Mouse (Mus musculus) bone marrow, adult 2 months (tissue): ENCODE measurements around the gene Gdi2. TPM values are rescaled to one million over a fixed set of nuclear protein-coding genes. Genes with fewer than 3 reads are reported as not detected.
"Not testable (repeated sequence)": the region's sequence is repeated elsewhere in the genome, so short reads cannot be mapped to it uniquely, and the experiment has no call there.

Experiments
- H3K27ac ChIP-seq: fragments of 200-500 bp; 2 replicates; pipeline ENCODE4 v1.5.1; 2012; ENCODE audit warnings: low read depth, mild to moderate bottlenecking, control low read depth, inconsistent platforms, low read length; ENCODE audit not compliant: control insufficient read depth, poor library complexity, insufficient read depth
- H3K4me1 ChIP-seq: fragments of 200-500 bp; 2 replicates; pipeline ENCODE4 v1.6.1; 2011; ENCODE audit warnings: low read length; ENCODE audit not compliant: control insufficient read depth, insufficient read depth
- H3K4me3 ChIP-seq: fragments of 200-500 bp; replicated peaks from 2 replicates; pipeline ENCODE3; 2011; ENCODE audit warnings: mild to moderate bottlenecking, low read depth, low read length, control low read depth; ENCODE audit not compliant: control insufficient read depth
- CTCF ChIP-seq: fragments of 200-500 bp; IDR thresholded peaks from 2 replicates; pipeline ENCODE4 v1.5.1; 2011; ENCODE audit warnings: low read length, control low read depth; ENCODE audit not compliant: control insufficient read depth, insufficient read depth
- POLR2A ChIP-seq: fragments of 200-500 bp; IDR thresholded peaks from 2 replicates; pipeline ENCODE4 v1.6.1; 2011; ENCODE audit warnings: low read depth, mild to moderate bottlenecking, control low read depth, low read length, borderline replicate concordance; ENCODE audit not compliant: control insufficient read depth
- WGBS: fragments of 180-500 bp; shearing (Covaris S2); methylation state at CpG from one replicate; pipeline ENCODE4 v1.1.7; 2018; 5-methylcytosine and 5-hydroxymethylcytosine counted together
- polyA plus RNA-seq: library from polyadenylated mRNA; stranded (reverse); fragments of >200 nt; gene quantifications from 2 replicates; pipeline ENCODE4 v1.2.4, GENCODE M21; 2011; ENCODE audit warnings: low replicate concordance; ENCODE audit not compliant: missing spikeins, insufficient read depth, insufficient read length

Gdi2 gene
- polyA plus RNA-seq, 1 experiment: 211 TPM

DNA sequence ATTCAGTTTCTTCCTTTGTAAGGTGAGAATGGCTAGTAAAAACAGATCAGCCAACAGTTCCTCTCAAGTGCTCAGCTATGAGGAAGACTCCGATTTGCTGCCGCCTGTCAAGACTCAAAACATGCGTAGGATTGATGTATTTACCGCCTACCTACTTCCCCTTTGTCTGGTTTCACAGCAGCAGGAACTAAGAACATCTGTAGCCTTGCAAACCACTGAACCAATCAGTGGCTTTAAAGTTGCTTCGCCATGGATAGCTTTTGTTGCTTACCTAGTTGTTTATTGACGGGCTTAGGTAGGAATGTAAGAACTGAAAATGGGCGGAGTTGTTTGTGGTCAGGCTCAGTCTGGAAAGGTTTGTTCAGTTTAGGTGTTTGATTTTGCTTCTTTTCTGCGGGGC is 11.5 kb upstream of the Gdi2 start:
- no peak for TF ChIP-seq POLR2A
- Histone ChIP-seq H3K27ac (peak overlapping the region; percentile 69), H3K4me3 (no peak overlapping the region), H3K4me1 (peaks cover 4% of the 10 kb centered on the region; the same call in 1 of the 2 replicates)
- 13% methylated on average over 8 of the region's 8 CpGs for WGBS

DNA sequence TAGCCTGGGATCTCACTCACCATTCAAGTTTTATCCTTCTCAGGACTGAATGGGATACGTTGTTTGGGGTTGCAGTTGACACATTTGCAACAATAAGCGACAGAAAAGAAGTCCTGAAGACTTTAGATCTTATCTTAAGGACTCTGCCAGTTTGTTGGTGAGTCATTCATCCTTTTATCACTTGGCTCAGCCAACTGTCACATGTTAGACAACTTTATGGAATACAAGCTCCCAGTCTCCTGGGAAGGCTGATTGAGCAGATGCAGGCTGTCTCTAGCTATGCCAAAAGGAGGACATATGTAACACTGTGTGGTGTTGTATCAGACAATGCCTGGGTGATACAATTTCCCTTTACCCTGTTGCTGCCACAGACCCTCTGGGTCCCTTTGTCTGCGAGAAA is 7.4 kb upstream of the Gdi2 start:
- TF ChIP-seq POLR2A (no peak), CTCF (no peak)
- 45% methylated on average over 3 of the region's 3 CpGs for WGBS
- no peak overlapping the region for H3K4me3 ChIP-seq

DNA sequence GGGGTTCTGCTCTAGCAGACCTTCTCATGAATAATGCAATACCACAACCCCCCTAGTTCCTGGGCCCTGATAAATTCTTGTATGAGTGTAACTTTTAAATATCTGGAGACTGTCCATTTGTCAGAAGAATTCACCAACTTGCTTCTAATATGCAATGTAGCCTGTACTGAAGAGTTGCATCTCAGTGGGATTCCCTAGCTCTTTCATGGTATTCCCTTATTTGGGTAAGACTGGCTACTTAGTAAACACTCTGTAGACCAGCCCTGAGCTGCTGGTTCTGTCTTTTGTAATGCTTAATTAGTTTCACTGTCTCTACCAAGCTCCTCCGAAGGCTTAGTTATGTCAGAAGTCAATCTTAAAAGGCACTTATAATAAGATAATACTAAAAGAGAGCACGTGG is 6.7 kb upstream of the Gdi2 start:
- H3K27ac ChIP-seq, H3K4me3 ChIP-seq, H3K4me1 ChIP-seq: not testable (repeated sequence)
- 83% methylated on average over 2 of the region's 2 CpGs for WGBS

More for the DNA sequence above, 7.4 kb upstream of the Gdi2 start:
- Histone ChIP-seq H3K4me1 (no peaks in the 10 kb centered on the region), H3K27ac (no peak overlapping the region)

DNA sequence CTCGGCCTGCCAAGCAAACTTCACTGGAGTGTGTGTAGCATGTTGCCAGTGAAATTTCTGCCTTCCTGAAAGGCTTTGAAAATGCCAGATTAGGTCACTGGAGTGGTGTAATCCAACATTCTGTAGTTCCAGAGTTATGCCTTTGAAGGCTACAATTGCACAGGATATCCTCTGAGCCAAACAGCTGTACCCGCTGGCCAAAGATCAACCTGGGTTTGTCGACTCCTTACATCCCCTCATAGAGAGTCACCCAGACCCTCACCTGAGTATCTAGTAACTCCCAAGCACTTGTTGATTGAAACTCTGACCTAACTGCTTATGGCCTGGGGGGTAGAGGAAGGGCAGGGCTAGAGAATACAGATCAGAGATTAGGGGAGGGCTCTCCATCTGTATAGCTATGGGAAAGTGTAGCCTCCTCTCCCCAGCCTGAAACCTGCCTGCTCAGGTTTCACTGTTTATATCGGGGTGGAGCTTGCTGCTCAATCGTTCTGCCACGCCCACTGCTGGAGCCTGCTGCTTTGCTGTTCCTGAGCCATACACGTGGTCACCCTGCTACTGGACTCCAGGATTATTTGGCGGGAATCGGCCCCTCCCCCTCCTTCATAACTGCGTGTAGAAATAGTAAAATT is 6.1 kb upstream of the Gdi2 start:
- TF ChIP-seq POLR2A (no peak), CTCF (no peak)

DNA sequence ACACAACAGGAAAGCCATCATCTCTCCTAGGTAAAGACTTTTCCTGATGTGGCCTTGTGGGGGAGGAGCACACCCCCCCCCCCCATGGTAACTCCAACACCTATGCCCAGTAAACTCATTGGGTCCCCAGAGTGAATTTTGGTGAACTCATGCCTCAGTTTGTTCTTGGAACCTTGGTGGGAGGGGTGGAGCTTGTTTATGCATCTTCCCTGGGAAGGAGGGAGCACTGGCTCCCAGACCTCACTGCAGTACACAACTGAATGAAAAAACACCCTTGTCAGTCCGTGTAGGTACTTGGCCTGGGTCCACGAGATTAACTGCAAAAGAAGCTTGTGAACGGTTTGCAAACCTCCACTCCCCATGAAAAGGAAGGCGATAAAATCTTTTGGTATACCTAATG is 5.4 kb upstream of the Gdi2 start:
- no peak overlapping the region for H3K4me3 ChIP-seq
- TF ChIP-seq POLR2A: no peak
- no peak for TF ChIP-seq CTCF
- no peaks in the 10 kb centered on the region; the same call in 1 of the 2 replicates for H3K4me1 ChIP-seq
- WGBS: 61% methylated on average over 4 of the region's 4 CpGs
- no peak overlapping the region for H3K27ac ChIP-seq

More for the DNA sequence above, 6.1 kb upstream of the Gdi2 start:
- no peak overlapping the region for H3K27ac ChIP-seq
- WGBS: 79% methylated on average over 10 of the region's 10 CpGs
- H3K4me1 ChIP-seq: no peaks in the 10 kb centered on the region; the same call in 1 of the 2 replicates
- H3K4me3 ChIP-seq: no peak overlapping the region

DNA sequence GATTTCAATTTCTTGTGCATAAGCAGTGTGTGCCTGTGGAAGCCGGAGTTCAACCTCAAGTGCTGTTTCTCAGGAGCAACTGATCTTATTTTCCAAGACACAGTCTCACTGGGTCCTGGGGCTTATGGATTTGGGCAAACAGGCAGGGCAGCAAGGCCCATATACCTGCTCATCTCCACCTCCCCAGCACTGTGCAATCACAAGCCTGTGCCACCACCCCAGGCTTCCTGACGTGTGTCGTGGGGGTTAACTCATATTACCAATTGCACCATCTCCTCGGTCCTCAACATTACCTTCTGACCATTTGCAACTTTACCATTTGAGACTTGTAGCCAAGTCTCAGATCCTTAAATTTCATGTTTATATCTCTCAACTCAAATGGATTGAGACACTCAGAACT is 3.7 kb upstream of the Gdi2 start:
- Histone ChIP-seq H3K4me3 (no peak overlapping the region), H3K4me1 (no peaks in the 10 kb centered on the region; the same call in 1 of the 2 replicates), H3K27ac (no peak overlapping the region)
- WGBS: 58% methylated on average over 4 of the region's 4 CpGs
- TF ChIP-seq CTCF (no peak), POLR2A (no peak)

DNA sequence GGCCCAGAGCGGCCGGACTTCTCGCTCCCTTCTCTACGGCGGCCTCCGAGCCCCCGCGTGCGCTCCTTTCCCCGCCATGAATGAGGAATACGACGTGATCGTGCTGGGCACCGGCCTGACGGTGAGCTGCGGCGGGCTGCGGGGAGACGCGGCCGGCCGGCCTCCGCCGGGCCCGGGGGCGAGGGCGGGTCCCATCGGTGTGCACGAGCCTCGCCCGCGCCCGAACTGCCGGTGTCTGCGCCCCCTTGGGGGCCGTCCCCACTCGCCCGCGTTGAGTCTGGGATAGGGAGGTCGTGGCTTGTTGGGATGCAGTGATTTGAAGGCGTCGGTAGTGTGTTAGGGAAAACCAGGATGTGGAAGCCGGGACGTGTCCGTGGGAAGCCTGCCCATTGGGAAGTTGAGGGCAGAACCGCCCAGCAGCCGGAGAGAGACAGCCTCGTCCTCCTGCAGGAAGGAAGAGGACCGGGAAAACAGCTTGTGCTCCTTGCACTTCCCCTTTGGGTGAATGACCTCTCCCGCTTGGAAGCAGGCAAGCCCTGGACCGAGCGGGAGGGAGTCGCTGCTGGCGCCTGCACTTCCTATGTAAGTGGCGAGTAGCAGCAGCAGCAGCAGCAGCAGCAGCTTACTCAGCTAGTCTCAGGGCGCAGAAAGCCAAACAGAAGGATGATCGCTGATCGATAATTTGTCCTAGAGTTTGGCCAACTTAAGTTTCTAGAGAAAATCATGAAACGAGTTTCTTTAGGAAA is 533 bp downstream of the Gdi2 start:
- peak overlapping the region; percentile 99 for H3K4me3 ChIP-seq
- TF ChIP-seq CTCF: no peak
- peak; percentile 48; the same call in 1 of the 2 replicates for TF ChIP-seq POLR2A
- peaks cover 1% of the 10 kb centered on the region; the same call in 1 of the 2 replicates for H3K4me1 ChIP-seq
- H3K27ac ChIP-seq: peak overlapping the region; percentile 96
- WGBS: under 1% methylated on average over 59 of the region's 59 CpGs

DNA sequence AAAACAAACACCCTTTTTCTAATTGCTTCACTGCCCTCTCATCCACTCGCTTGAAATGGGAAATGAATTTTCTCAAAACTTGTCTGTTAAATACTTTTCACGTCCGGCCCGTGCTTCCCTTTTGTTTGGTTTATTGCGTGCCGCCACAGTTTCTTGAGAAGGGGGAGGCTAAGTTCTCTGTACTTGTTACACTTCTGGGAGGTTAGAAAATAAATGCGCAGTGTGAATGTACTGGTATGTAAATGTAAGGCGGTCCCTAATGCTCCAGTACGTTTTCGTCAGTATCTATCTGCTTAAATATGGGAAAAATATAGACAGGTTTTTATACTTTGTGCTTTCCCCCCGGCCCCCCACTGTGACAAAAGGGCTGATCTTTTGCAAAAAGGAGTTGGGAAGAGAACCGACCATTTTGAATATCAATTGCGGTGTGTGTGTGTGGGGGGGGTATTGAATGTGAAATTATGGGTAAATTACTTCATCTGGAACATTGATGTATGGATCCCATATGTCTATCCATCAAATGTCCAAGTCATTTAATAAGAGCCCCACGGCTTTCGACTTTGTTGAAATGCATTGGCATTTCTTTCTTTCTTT is 1.2 kb downstream of the Gdi2 start:
- H3K4me1 ChIP-seq: peaks cover 1% of the 10 kb centered on the region; the same call in 1 of the 2 replicates
- peak overlapping the region; percentile 99 for H3K4me3 ChIP-seq
- H3K27ac ChIP-seq: no peak overlapping the region; the same call in 1 of the 2 replicates
- TF ChIP-seq CTCF: no peak
- WGBS: 1% methylated on average over 15 of the region's 15 CpGs
